Mouse (Mus musculus): Measurements from ENCODE around the gene Cul5. TPM values are rescaled to one million over a fixed set of nuclear protein-coding genes. Genes with fewer than 3 reads are reported as not detected.

Gene Cul5
- total RNA-seq (2023), result 12.4 and 20.1 TPM in 2 replicates

GRCm38 (mm10) chr9:53669680-53670219 lies at the start of gene Cul5:
Cul5 (minus strand) TSS chr9:53670014.

GRCm38 (mm10) chr9:53705992-53706696 lies 36.3 kb upstream of the Cul5 start, which contains the start of gene Rab39:
Rab39 (minus strand) TSS chr9:53706232.

GRCm38 (mm10) chr9:53609968-53610781 lies 59.6 kb downstream of the Cul5 start, which contains the start of gene Acat1:
Acat1 (minus strand) TSS chr9:53610382.

Other genes with a start within 250 kb of the Cul5 start
- 6.9 and 7.3 TPM in 2 replicates for gene Atm, start 133.3 kb downstream of the Cul5 start, total RNA-seq (2023)
- 17.2 and 21.2 TPM in 2 replicates for gene Npat, start 133.0 kb downstream of the Cul5 start, total RNA-seq (2023)
- gene Acat1, start 59.6 kb downstream of the Cul5 start, total RNA-seq (2023), result 14.3 and 16.4 TPM in 2 replicates
- 0.34 and 0.44 TPM in 2 replicates for gene Rab39, start 36.2 kb upstream of the Cul5 start, total RNA-seq (2023)
- gene Slc35f2, start 101.5 kb upstream of the Cul5 start, total RNA-seq (2023), result not detected in 2 replicates
- gene Sln, start 180.2 kb upstream of the Cul5 start, total RNA-seq (2023), result not detected in 2 replicates